Mouse (Mus musculus): ENCODE measurements around the gene Rsrc1.

- no peak for TF ChIP-seq E2F4 (IDR thresholded peaks at IDR 0.05; ENCODE audit: insufficient read depth)
- no peak for TF ChIP-seq TCF12 (IDR thresholded peaks at IDR 0.05; ENCODE audit: insufficient read depth, poor library complexity, severe bottlenecking)
- no peak for TF ChIP-seq MAX (IDR thresholded peaks at IDR 0.05; ENCODE audit: low read depth)
- no peak for TF ChIP-seq POLR2A (IDR thresholded peaks at IDR 0.05; ENCODE audit: insufficient read length, low read depth)
- TF ChIP-seq CEBPB (IDR thresholded peaks at IDR 0.05; ENCODE audit: insufficient read depth, poor library complexity, severe bottlenecking) = no peak
- TF ChIP-seq SRF (IDR thresholded peaks at IDR 0.05; ENCODE audit: control insufficient read depth, insufficient read length, low read depth) = no peak
- no peak for TF ChIP-seq POLR2AphosphoS2 (IDR thresholded peaks at IDR 0.05; ENCODE audit: insufficient read length, low read depth)
- TF ChIP-seq MYOD1 (IDR thresholded peaks at IDR 0.05; ENCODE audit: control insufficient read depth in 1 of 3, insufficient read length in 2 of 3, low read depth in 2 of 3) = no peak
- no peak for TF ChIP-seq TCF3 (IDR thresholded peaks at IDR 0.05; ENCODE audit: insufficient read length, low read depth)
These were observed 307.5 kb downstream of the Rsrc1 start for GRCm38 (mm10) chr3:67288664-67289063.

Measured in myocyte (in vitro differentiated cells).